Mouse (Mus musculus) cerebellum, adult 18-20 months (tissue): Measurements from ENCODE around the gene Col20a1.
A peak's percentile ranks its signal among the peaks of the same experiment; 100 is the strongest.

Experiments
- DNase-seq, 2 experiments: peaks; one replicate each; pipeline ENCODE4 v3.0.0; 2021

Col20a1 gene

DNA sequence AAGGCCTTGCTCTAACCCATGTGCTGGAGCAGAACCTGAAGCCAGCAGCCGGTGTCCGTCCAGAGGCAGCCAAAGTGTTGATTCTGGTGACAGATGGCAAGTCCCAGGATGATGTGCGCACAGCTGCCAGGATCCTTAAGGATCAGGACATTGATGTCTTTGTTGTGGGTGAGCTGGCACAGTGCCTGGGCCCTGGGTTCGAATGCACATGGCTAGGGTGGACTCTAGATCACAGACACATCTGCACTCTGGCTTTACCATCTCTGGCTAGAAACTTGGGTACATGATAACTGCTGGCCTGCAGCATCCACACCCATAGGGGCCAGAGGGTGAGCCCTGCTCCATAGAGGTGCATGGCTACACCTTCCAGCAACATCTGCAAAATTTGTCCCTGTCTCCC, 9.1 kb downstream of the Col20a1 start:
- DNase-seq, result no peak

DNA sequence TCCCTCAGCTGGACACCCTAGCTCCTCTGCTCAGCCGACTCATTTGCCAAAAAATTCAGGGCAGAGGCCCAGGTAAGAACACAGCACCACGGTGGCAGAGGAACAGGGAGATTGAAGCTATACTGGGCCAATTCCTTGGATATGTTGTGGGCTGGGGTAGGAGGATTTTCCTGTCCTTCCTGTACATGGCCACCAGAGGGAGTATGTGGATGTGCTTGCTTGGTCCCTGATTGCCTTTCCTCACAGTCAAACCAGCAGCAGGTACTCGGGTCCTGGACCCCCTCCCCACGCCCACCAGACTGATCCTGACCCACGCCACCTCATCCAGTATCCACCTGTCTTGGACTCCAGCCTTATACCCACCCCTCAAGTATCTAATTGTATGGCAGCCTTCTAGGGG, 10.1 kb downstream of the Col20a1 start:
- DNase-seq, result peak; percentile 56 to 63

- no peak for DNase-seq
Measured at GRCm38 (mm10) chr2:180996905-180997304, 10.6 kb downstream of the Col20a1 start.

GRCm38 (mm10) chr2:181007054-181007453, 20.7 kb downstream of the Col20a1 start:
- DNase-seq, result no peak

DNA sequence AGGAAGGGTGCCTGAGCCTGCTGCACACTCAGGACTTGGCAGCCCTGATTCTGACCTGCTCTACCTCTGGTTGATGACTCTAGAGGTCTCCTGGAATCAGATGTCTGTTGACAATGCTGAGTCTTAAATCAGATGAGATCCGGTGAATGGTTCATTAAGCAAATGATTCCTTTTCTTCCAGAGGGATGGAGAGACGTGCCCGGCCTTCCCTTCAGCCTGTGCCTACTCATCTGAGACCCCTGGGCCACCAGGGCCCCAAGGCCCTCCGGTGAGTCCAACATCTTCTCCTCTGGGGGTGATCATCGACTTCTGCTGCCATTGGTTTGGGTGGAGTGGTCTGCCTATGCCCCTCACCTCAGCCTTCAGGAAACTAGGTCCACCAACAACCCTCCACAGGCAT, 22.0 kb downstream of the Col20a1 start:
- DNase-seq, result no peak

GRCm38 (mm10) chr2:181031406-181031934, 45.1 kb downstream of the Col20a1 start:
- no peak for DNase-seq

DNA sequence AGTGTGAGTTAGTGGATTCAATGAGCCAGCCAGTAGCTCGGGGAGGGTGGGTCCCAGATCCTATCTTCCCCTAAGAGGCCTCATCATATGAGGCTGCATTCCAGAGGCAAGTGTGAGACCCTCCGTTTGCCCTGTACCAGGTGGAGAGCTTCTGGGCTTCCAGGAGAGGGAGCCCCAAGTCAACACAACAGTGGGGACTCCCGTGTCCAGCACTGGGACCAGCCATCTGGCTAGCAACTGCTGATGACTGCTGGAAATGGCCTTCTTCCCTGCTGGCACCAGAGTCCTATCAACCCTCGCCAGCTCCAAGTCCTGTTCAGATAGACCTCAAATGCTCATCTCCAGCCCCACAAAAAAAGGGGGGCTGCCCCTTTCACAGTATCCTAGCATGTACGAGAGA, 46.1 kb downstream of the Col20a1 start:
- DNase-seq, result peak; percentile 76 to 85

DNA sequence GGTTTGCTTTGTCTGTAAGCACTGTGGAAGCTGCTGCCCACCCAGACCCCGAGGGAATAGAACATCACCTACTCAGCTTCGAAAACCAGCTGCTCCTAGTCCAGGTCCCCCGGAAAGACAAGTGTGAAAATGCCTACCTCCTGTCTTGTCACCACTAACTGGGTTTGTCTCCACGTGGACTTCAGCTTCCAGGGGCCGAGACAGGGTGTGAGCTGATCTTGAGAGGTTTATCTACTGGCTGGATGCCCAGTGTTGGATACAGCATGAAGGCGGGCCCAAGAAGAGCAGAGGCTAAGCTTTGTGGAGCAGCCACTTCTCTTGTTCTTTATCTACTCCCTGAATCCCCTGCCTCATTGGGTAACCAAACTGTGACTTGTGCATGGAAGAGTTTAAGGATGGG, 47.0 kb downstream of the Col20a1 start:
- no peak for DNase-seq

GRCm38 (mm10) chr2:181035186-181035585, 48.9 kb downstream of the Col20a1 start:
- DNase-seq, result no peak

GRCm38 (mm10) chr2:181036561-181036960, 50.2 kb downstream of the Col20a1 start:
- DNase-seq, result no peak

- peak; percentile 24 to 45 for DNase-seq
Measured at GRCm38 (mm10) chr2:181038644-181039355, 52.5 kb downstream of the Col20a1 start.

DNA sequence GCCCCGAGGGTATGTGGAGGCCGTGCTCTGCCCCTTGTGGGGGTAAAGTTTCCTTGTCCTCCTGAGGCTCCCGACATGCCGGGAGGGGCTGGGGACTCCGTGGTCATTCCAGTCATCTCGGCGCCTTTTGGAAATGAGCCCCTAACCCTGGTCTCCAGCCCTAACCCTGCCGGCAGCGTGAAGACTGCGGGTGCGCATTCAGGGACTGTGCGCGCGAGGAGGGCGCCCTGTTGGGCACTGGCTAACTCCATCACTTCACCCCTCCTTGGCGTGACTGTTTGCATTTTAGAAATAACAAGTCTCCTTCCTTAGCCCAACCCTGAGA, 53.0 kb downstream of the Col20a1 start:
- no peak for DNase-seq

DNA sequence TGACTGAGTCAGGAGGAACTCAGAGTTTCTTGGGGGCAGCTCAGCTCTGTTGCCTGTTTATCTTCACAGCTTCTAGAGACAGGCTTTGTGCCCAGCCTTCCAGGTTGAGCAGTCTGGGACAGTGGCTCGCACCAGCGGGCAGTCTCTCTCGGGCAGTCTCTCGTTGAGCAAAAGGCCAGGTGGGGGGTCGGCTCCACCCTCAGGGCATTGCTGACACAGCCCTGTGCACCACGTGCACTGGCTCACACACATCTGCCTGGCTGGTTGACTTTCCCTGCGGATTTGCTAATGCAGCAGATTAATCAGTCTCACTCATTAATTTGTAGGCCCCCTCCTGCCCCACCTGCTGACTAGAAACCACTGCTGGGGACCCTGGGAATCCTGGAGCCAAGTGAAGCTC, 55.6 kb downstream of the Col20a1 start:
- DNase-seq, result no peak

GRCm38 (mm10) chr2:181042376-181042775, 56.0 kb downstream of the Col20a1 start:
- DNase-seq, result no peak

GRCm38 (mm10) chr2:181043437-181043836, 57.1 kb downstream of the Col20a1 start, which contains the start of gene Chrna4:
Gene Chrna4 (minus strand): TSS chr2:181043546.
- no peak for DNase-seq

- DNase-seq, result no peak
Measured at GRCm38 (mm10) chr2:181044001-181044400, 57.7 kb downstream of the Col20a1 start.

- peak; percentile 61 to 65 for DNase-seq
Measured at GRCm38 (mm10) chr2:181048252-181048945, 62.1 kb downstream of the Col20a1 start.

DNA sequence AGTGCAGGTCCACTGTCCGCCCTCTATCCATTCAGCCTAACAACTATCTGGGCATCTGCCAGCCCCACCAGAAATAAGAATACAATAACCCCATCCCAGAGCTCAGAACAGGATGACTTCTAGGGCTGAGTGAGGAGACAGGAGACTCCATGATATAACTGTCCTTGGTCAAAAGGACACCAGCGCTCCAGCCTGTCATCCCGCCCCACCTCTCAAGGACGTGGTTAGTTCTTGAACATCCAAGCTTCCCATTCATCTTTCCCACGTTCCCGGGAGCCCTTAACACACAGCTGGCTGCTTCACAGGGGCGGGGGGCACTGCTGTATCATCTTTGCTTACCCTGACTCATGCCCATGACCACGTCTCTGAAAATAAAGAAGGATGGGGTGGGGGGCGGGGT, 62.7 kb downstream of the Col20a1 start:
- no peak for DNase-seq

- peak; percentile 61 to 66 for DNase-seq
Measured at GRCm38 (mm10) chr2:181052171-181052570, 65.8 kb downstream of the Col20a1 start.

DNA sequence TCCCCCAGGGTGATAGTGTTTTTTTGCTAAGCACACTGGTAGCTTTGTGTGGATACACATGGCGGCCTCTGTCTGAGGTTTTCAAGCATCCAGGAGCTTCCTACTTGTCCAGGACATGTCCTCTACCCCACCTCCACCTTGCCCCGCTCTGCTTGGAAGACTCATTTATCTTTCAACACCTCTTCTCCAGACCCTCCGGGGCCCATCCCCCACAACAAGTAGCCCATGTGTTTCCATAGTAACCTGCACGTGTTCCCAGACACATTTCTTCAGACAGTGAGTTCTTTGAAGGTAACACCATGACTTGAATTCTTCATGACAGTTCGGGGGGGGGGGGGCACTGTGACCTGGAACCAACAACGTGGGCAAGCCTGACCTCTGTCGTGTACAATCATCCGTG, 71.0 kb downstream of the Col20a1 start:
- DNase-seq, result no peak

DNA sequence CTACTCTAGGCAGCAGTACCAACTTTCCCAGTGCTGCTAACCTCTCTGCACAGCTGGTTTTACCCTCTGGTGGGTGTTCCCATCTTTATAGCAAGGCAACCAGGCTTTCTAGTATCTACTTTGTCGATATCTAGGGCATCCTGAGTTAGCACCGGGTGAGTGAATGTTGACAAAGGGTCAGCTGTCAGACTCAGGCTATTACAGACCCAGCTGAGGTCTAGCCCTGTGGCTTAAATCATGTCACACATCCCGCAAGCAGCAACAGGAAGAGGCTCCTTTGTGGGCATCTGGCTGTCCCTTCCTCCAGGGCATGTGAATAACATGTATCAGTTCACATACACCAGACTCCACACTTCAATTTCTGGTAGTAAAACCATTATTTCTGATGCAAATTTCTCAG, 71.9 kb downstream of the Col20a1 start:
- no peak for DNase-seq

- peak; percentile 87 to 90 for DNase-seq
Measured at GRCm38 (mm10) chr2:181060127-181060526, 73.8 kb downstream of the Col20a1 start.

DNA sequence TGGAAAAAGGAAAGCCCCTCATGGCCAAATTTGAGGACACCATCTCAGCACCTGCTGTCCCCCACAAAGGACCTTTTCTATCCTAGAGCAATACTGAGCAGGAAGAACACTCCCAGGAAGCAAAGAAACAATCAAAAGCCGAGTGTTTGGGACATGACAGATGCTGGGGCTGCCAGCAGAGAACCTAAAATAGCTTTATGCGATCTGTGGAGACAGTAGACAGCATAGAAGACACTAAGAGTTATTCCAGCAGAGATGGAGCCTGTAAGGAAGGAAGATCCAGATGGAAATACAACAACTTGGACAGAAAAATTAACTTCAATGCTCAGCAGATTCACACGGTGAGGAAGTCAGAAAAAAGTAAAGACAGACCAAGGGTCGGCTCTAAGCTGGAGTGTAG, 79.5 kb downstream of the Col20a1 start:
- DNase-seq, result no peak
